Mouse (Mus musculus) myocyte (in vitro differentiated cells): ENCODE measurements around the gene Zfp644. TPM values are rescaled to one million over a fixed set of nuclear protein-coding genes. Genes with fewer than 3 reads are reported as not detected.

ENCODE experiments used
- H3K27me3 ChIP-seq: one replicate; pipeline ENCODE4 v1.6.1; 2011; ENCODE audit not compliant: control insufficient read depth, insufficient read depth, insufficient read length
- H3K36me3 ChIP-seq: one replicate; pipeline ENCODE4 v1.6.1; 2011; ENCODE audit not compliant: control insufficient read depth, insufficient read depth
- H3K4me2 ChIP-seq: one replicate; pipeline ENCODE4 v1.6.1; 2011; ENCODE audit warnings: low read depth, control low read depth
- H3K4me3 ChIP-seq: one replicate; pipeline ENCODE4 v1.5.1; 2011; ENCODE audit warnings: mild to moderate bottlenecking, control low read depth, moderate library complexity
- H3K79me2 ChIP-seq: one replicate; pipeline ENCODE4 v1.6.1; 2011; ENCODE audit not compliant: control insufficient read depth, insufficient read depth
- H3ac ChIP-seq: one replicate; pipeline ENCODE4 v1.6.1; 2011; ENCODE audit not compliant: control insufficient read depth, insufficient read length
- CEBPB ChIP-seq: IDR thresholded peaks from 2 replicates; pipeline ENCODE4 v1.6.1; 2011; ENCODE audit warnings: mild to moderate bottlenecking, moderate library complexity; ENCODE audit not compliant: poor library complexity, insufficient read depth, severe bottlenecking
- E2F4 ChIP-seq: IDR thresholded peaks from one replicate; pipeline ENCODE4 v1.6.1; 2011; ENCODE audit warnings: mild to moderate bottlenecking, control low read depth, moderate library complexity; ENCODE audit not compliant: insufficient read depth
- MAX ChIP-seq: IDR thresholded peaks from one replicate; pipeline ENCODE4 v1.6.1; 2011; ENCODE audit warnings: low read depth, mild to moderate bottlenecking, control low read depth
- MYOD1 ChIP-seq, 3 experiments: IDR thresholded peaks; one replicate each; pipeline ENCODE4 v1.6.1; 2011; ENCODE audit warnings: control low read depth in 2 of 3, low read depth in 2 of 3, mild to moderate bottlenecking in 2 of 3, moderate library complexity in 1 of 3; ENCODE audit not compliant: insufficient read length in 2 of 3, control insufficient read depth in 1 of 3
- MYOG ChIP-seq, 3 experiments: IDR thresholded peaks; one replicate each; pipeline ENCODE4 v1.6.1; 2011; ENCODE audit warnings: control low read depth in 2 of 3, low read depth in 2 of 3, mild to moderate bottlenecking in 2 of 3; ENCODE audit not compliant: insufficient read length in 2 of 3, control insufficient read depth in 1 of 3, insufficient read depth in 1 of 3
- POLR2A ChIP-seq: IDR thresholded peaks from one replicate; pipeline ENCODE4 v1.6.1; 2011; ENCODE audit warnings: low read depth, mild to moderate bottlenecking, control low read depth, moderate library complexity; ENCODE audit not compliant: insufficient read length
- POLR2AphosphoS2 ChIP-seq: IDR thresholded peaks from one replicate; pipeline ENCODE4 v1.6.1; 2011; ENCODE audit warnings: low read depth, control low read depth; ENCODE audit not compliant: insufficient read length
- REST ChIP-seq: IDR thresholded peaks from one replicate; pipeline ENCODE4 v1.6.1; 2011; ENCODE audit warnings: mild to moderate bottlenecking, control low read depth, moderate library complexity; ENCODE audit not compliant: insufficient read depth, insufficient read length
- SRF ChIP-seq: IDR thresholded peaks from one replicate; pipeline ENCODE4 v1.6.1; 2011; ENCODE audit warnings: low read depth; ENCODE audit not compliant: control insufficient read depth, insufficient read length
- TCF12 ChIP-seq: IDR thresholded peaks from one replicate; pipeline ENCODE4 v1.6.1; 2011; ENCODE audit warnings: mild to moderate bottlenecking, control low read depth; ENCODE audit not compliant: poor library complexity, insufficient read depth, severe bottlenecking
- TCF3 ChIP-seq: IDR thresholded peaks from one replicate; pipeline ENCODE4 v1.6.1; 2011; ENCODE audit warnings: low read depth, control low read depth; ENCODE audit not compliant: insufficient read length
- USF1 ChIP-seq: IDR thresholded peaks from one replicate; pipeline ENCODE4 v1.6.1; 2011; ENCODE audit warnings: low read depth, mild to moderate bottlenecking, control low read depth, moderate library complexity
- polyA plus RNA-seq: library from polyadenylated mRNA; unstranded; fragments of >200 nt; fragmentation: generic; extraction: Trizol; gene quantifications from one replicate; pipeline ENCODE4 v1.2.1, GENCODE M21; 2012; ENCODE audit warnings: missing spikeins

The Zfp644 gene
- polyA plus RNA-seq, 1 experiment: 5.1 TPM

GRCm38 (mm10) chr5:106589006-106589405, 108.1 kb downstream of the Zfp644 start:
- no peaks in the 10 kb centered on the region for H3K27me3 ChIP-seq
- H3K4me2 ChIP-seq: no peak overlapping the region
- no peak overlapping the region for H3ac ChIP-seq
- H3K79me2 ChIP-seq: no peaks in the 10 kb centered on the region
- peaks cover 3% of the 10 kb centered on the region for H3K36me3 ChIP-seq
- H3K4me3 ChIP-seq: no peak overlapping the region
- TF ChIP-seq E2F4 (no peak), USF1 (no peak), MYOD1 (IDR thresholded peaks at IDR 0.05; ENCODE audit: control insufficient read depth in 1 of 3, insufficient read length in 2 of 3, low read depth in 2 of 3) (no peak), SRF (no peak), TCF3 (no peak), CEBPB (no peak)

GRCm38 (mm10) chr5:106580943-106581342, 116.1 kb downstream of the Zfp644 start:
- H3K36me3 ChIP-seq: no peaks in the 10 kb centered on the region
- H3K4me2 ChIP-seq: no peak overlapping the region
- no peak overlapping the region for H3K4me3 ChIP-seq
- TF ChIP-seq REST (no peak), TCF3 (no peak), SRF (no peak), POLR2AphosphoS2 (no peak), MYOD1 (IDR thresholded peaks at IDR 0.05; ENCODE audit: control insufficient read depth in 1 of 3, insufficient read length in 2 of 3, low read depth in 2 of 3) (no peak), TCF12 (no peak), USF1 (no peak), MYOG (IDR thresholded peaks at IDR 0.05; ENCODE audit: control insufficient read depth in 1 of 3, insufficient read depth in 1 of 3, insufficient read length in 2 of 3, low read depth in 2 of 3) (no peak), E2F4 (no peak), MAX (no peak), CEBPB (no peak), POLR2A (no peak)
- no peaks in the 10 kb centered on the region for H3K27me3 ChIP-seq
- H3K79me2 ChIP-seq: no peaks in the 10 kb centered on the region
- no peak overlapping the region for H3ac ChIP-seq

DNA sequence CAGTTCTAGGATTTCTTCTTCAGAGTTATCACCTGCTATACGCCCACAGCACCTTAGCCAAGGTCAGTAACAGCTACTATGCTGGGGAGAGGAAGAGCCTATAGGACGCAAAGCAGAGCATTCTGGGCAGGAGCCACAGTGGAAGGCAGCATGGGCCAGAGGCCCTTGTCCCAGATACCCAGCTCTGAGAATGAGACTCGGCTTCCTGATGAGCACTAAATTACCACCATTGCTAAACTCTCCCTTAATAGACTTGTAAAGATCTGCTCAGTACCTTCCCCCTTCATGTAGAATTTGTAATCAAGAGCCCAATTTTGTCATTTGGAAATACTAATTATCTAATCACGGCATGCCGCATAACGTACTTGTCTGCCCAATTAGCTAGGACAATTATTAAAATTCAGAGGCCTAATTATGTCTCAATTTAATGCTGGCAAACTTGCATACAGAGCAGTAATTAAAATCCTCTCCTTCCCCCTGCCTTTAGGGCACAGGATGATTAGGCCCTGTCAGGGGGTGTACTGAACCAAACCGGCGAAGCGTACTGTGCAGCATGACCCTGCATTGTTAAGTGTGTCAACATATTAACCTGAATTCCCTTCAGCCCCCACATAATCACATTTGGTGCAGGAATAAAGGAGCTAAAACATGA, 119.7 kb downstream of the Zfp644 start:
- no peak overlapping the region for H3K4me2 ChIP-seq
- no peak for TF ChIP-seq MYOG (IDR thresholded peaks at IDR 0.05; ENCODE audit: control insufficient read depth in 1 of 3, insufficient read depth in 1 of 3, insufficient read length in 2 of 3, low read depth in 2 of 3)
- TF ChIP-seq E2F4: no peak
- no peak for TF ChIP-seq MYOD1 (IDR thresholded peaks at IDR 0.05; ENCODE audit: control insufficient read depth in 1 of 3, insufficient read length in 2 of 3, low read depth in 2 of 3)
- TF ChIP-seq REST: no peak
- TF ChIP-seq POLR2A: no peak
- TF ChIP-seq USF1: no peak
- no peak for TF ChIP-seq SRF
- TF ChIP-seq TCF12: no peak
- no peak for TF ChIP-seq TCF3
- no peak for TF ChIP-seq POLR2AphosphoS2
- no peak for TF ChIP-seq MAX
- TF ChIP-seq CEBPB: no peak

GRCm38 (mm10) chr5:106575098-106575497, 122.0 kb downstream of the Zfp644 start:
- TF ChIP-seq TCF3: no peak
- no peak for TF ChIP-seq USF1
- TF ChIP-seq CEBPB: no peak
- TF ChIP-seq TCF12: no peak
- TF ChIP-seq SRF: no peak
- no peak for TF ChIP-seq MAX
- TF ChIP-seq MYOD1 (IDR thresholded peaks at IDR 0.05; ENCODE audit: control insufficient read depth in 1 of 3, insufficient read length in 2 of 3, low read depth in 2 of 3): no peak
- TF ChIP-seq E2F4: no peak
- TF ChIP-seq MYOG (IDR thresholded peaks at IDR 0.05; ENCODE audit: control insufficient read depth in 1 of 3, insufficient read depth in 1 of 3, insufficient read length in 2 of 3, low read depth in 2 of 3): no peak
- no peak for TF ChIP-seq POLR2AphosphoS2
- TF ChIP-seq POLR2A: no peak
- TF ChIP-seq REST: no peak
- H3K27me3 ChIP-seq: peaks cover 7% of the 10 kb centered on the region

More for the DNA sequence above, 119.7 kb downstream of the Zfp644 start:
- no peak overlapping the region for H3K4me3 ChIP-seq
- no peaks in the 10 kb centered on the region for H3K36me3 ChIP-seq
- peaks cover 7% of the 10 kb centered on the region for H3K27me3 ChIP-seq
- no peaks in the 10 kb centered on the region for H3K79me2 ChIP-seq
- no peak overlapping the region for H3ac ChIP-seq

More at GRCm38 (mm10) chr5:106575098-106575497, 122.0 kb downstream of the Zfp644 start:
- Histone ChIP-seq H3K4me2 (no peak overlapping the region), H3K36me3 (no peaks in the 10 kb centered on the region), H3K4me3 (no peak overlapping the region), H3K79me2 (no peaks in the 10 kb centered on the region), H3ac (no peak overlapping the region)
